Mouse (Mus musculus) forelimb bud, embryonic 11.5 days (tissue): ENCODE data around the gene Hs3st6.
A peak's percentile ranks its signal among the peaks of the same experiment; 100 is the strongest.

Source experiments
- DNase-seq: peaks from one replicate; pipeline ENCODE4 v3.0.0-alpha.2; 2012; ENCODE audit warnings: low read depth, low spot score

The Hs3st6 gene

GRCm38 (mm10) chr17:24766266-24766875, 13.6 kb downstream of the Hs3st6 start:
- DNase-seq, result no peak

- no peak for DNase-seq
These were observed 16.4 kb downstream of the Hs3st6 start for GRCm38 (mm10) chr17:24769146-24769545.

- no peak for DNase-seq
These were observed 20.5 kb downstream of the Hs3st6 start for GRCm38 (mm10) chr17:24773241-24773640.

GRCm38 (mm10) chr17:24775173-24775572, 22.4 kb downstream of the Hs3st6 start:
- DNase-seq, result no peak

- DNase-seq, result no peak
These were observed 24.3 kb downstream of the Hs3st6 start for GRCm38 (mm10) chr17:24777073-24777472.

GRCm38 (mm10) chr17:24780821-24781220, 28.0 kb downstream of the Hs3st6 start:
- DNase-seq, result no peak

GRCm38 (mm10) chr17:24792190-24792589, 39.4 kb downstream of the Hs3st6 start:
- no peak for DNase-seq

GRCm38 (mm10) chr17:24794791-24795190, 42.0 kb downstream of the Hs3st6 start:
- no peak for DNase-seq

- DNase-seq, result no peak
These were observed 44.2 kb downstream of the Hs3st6 start for GRCm38 (mm10) chr17:24796969-24797368.

GRCm38 (mm10) chr17:24798229-24798628, 45.4 kb downstream of the Hs3st6 start:
- no peak for DNase-seq

GRCm38 (mm10) chr17:24799476-24799875, 46.7 kb downstream of the Hs3st6 start:
- no peak for DNase-seq

- no peak for DNase-seq
These were observed 47.7 kb downstream of the Hs3st6 start for GRCm38 (mm10) chr17:24800524-24800923.

- peak; percentile 67 for DNase-seq
These were observed 51.5 kb downstream of the Hs3st6 start, which contains the start of gene Meiob for GRCm38 (mm10) chr17:24803952-24804951. Meiob (plus strand) TSS chr17:24804289.
